Mouse (Mus musculus): ENCODE data around the gene Vwa3a. TPM values are rescaled to one million over a fixed set of nuclear protein-coding genes. Genes with fewer than 3 reads are reported as not detected.
"Not testable (repeated sequence)": the region's sequence is repeated elsewhere in the genome, so short reads cannot be mapped to it uniquely, and the experiment has no call there.

Gene Vwa3a
- 0.15 TPM in 1 of 2 replicates, not detected in the other for total RNA-seq (2017)

GRCm38 (mm10) chr7:120739018-120739417 lies at the start of gene Vwa3a:
Gene Vwa3a (plus strand): TSS chr7:120739318.
- no peak for ATAC-seq (replicated peaks; ENCODE audit: low read depth, poor library complexity, severe bottlenecking)

- 0 out of 2 replicates have a peak, but pooled peaks have one; percentile 36 for ATAC-seq (replicated peaks; ENCODE audit: low read depth, poor library complexity, severe bottlenecking)
Measured at GRCm38 (mm10) chr7:120690634-120691033, 48.5 kb upstream of the Vwa3a start.

GRCm38 (mm10) chr7:120693831-120694375 lies 45.2 kb upstream of the Vwa3a start:
- no peak for ATAC-seq (replicated peaks; ENCODE audit: low read depth, poor library complexity, severe bottlenecking)

GRCm38 (mm10) chr7:120695196-120695595 lies 43.9 kb upstream of the Vwa3a start:
- ATAC-seq (replicated peaks; ENCODE audit: low read depth, poor library complexity, severe bottlenecking), result no peak

- no peak for ATAC-seq (replicated peaks; ENCODE audit: low read depth, poor library complexity, severe bottlenecking)
Measured at GRCm38 (mm10) chr7:120695641-120696040, 43.5 kb upstream of the Vwa3a start.

GRCm38 (mm10) chr7:120696331-120696730 lies 42.8 kb upstream of the Vwa3a start:
- ATAC-seq (replicated peaks; ENCODE audit: low read depth, poor library complexity, severe bottlenecking), result no peak

GRCm38 (mm10) chr7:120699586-120699985 lies 39.5 kb upstream of the Vwa3a start:
- ATAC-seq (replicated peaks; ENCODE audit: low read depth, poor library complexity, severe bottlenecking), result peak; percentile 18; the same call in 1 of the 2 replicates

- peak; percentile 62 for ATAC-seq (replicated peaks; ENCODE audit: low read depth, poor library complexity, severe bottlenecking)
Measured at GRCm38 (mm10) chr7:120703888-120704287, 35.2 kb upstream of the Vwa3a start.

GRCm38 (mm10) chr7:120712071-120712470 lies 27.0 kb upstream of the Vwa3a start:
- ATAC-seq (replicated peaks; ENCODE audit: low read depth, poor library complexity, severe bottlenecking), result no peak

GRCm38 (mm10) chr7:120713225-120713624 lies 25.9 kb upstream of the Vwa3a start:
- no peak for ATAC-seq (replicated peaks; ENCODE audit: low read depth, poor library complexity, severe bottlenecking)

- not testable (repeated sequence) for ATAC-seq (replicated peaks; ENCODE audit: low read depth, poor library complexity, severe bottlenecking)
Measured at GRCm38 (mm10) chr7:120713951-120714350, 25.2 kb upstream of the Vwa3a start.

- no peak for ATAC-seq (replicated peaks; ENCODE audit: low read depth, poor library complexity, severe bottlenecking)
Measured at GRCm38 (mm10) chr7:120717261-120717660, 21.9 kb upstream of the Vwa3a start.

- no peak for ATAC-seq (replicated peaks; ENCODE audit: low read depth, poor library complexity, severe bottlenecking)
Measured at GRCm38 (mm10) chr7:120721051-120721450, 18.1 kb upstream of the Vwa3a start.

- ATAC-seq (replicated peaks; ENCODE audit: low read depth, poor library complexity, severe bottlenecking), result no peak
Measured at GRCm38 (mm10) chr7:120721456-120721855, 17.7 kb upstream of the Vwa3a start.

- no peak for ATAC-seq (replicated peaks; ENCODE audit: low read depth, poor library complexity, severe bottlenecking)
Measured at GRCm38 (mm10) chr7:120722063-120722462, 17.1 kb upstream of the Vwa3a start.

GRCm38 (mm10) chr7:120722839-120723278 lies 16.3 kb upstream of the Vwa3a start:
- no peak for ATAC-seq (replicated peaks; ENCODE audit: low read depth, poor library complexity, severe bottlenecking)

GRCm38 (mm10) chr7:120727581-120727980 lies 11.5 kb upstream of the Vwa3a start:
- ATAC-seq (replicated peaks; ENCODE audit: low read depth, poor library complexity, severe bottlenecking), result peak; percentile 71

GRCm38 (mm10) chr7:120729635-120730034 lies 9.5 kb upstream of the Vwa3a start:
- peak; percentile 82 for ATAC-seq (replicated peaks; ENCODE audit: low read depth, poor library complexity, severe bottlenecking)

GRCm38 (mm10) chr7:120732906-120733305 lies 6.2 kb upstream of the Vwa3a start:
- no peak for ATAC-seq (replicated peaks; ENCODE audit: low read depth, poor library complexity, severe bottlenecking)

GRCm38 (mm10) chr7:120739558-120740101 lies 512 bp downstream of the Vwa3a start:
- no peak for ATAC-seq (replicated peaks; ENCODE audit: low read depth, poor library complexity, severe bottlenecking)

GRCm38 (mm10) chr7:120743366-120744351 lies 4.5 kb downstream of the Vwa3a start:
- no peak for ATAC-seq (replicated peaks; ENCODE audit: low read depth, poor library complexity, severe bottlenecking)

All from common myeloid progenitor, adult 5-6 weeks (primary cell).